ENCODE assay signal across 9 mouse cellular contexts in the genomic region with DNA sequence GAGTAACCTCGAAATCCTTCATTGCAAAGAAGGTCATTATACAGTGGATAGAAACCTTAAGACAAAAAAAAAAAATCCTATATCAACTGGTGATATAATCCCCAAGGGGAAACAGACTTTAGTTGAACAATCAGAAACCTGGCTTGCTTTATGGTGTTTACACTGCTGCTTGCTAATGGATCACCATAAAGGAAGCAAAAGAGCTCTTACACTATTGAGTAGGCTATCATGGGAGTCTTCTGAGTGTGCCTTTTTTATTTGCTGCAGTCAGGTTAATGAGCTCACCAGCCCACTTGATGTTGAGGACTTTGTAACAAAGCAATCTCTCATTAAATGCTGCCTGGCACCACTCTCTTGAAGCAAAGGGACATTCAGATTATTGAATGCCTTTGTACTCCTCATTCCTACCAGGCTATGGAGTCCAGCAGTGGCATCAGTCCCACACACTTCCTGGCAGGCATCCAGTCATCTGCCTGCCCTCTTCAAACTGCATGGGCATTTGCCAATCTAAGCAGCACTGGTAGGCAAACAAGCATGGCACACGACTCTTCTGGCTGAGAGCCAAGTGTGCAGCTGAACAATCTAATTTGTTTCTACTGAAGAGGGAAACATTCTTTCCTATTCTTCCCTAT.
A peak's percentile ranks its signal among the peaks of the same experiment; 100 is the strongest.
DNase-seq lines count a peak whose midpoint lies in the region; ATAC-seq and TF ChIP-seq lines count a peak whose summit lies in the region.
"Had no signal": no experiment of that assay in that cellular context is flagged by ENCODE, and none has a peak within 500 bp of the region (broad histone marks: within the 10 kb centered on the region; RNA-seq: fewer than 3 reads in every experiment).

No protein-coding gene starts in this region.

- H3K4me3 ChIP-seq in gastrocnemius, adult 2 months = no peak overlapping the region
- H3K4me3 ChIP-seq in neural tube, embryonic 13.5 days = no peak overlapping the region

- no peak overlapping the region for H3K27ac ChIP-seq in gastrocnemius, adult 2 months
- peak overlapping the region; percentile 73 for H3K27ac ChIP-seq in neural tube, embryonic 13.5 days (replicated peaks)
- H3K27ac ChIP-seq: liver, embryonic 14.5 days had no signal

- H3K9me3 ChIP-seq in neural tube, embryonic 13.5 days = no peaks in the 10 kb centered on the region

- ATAC-seq in neural tube, embryonic 13.5 days (ENCODE audit: low read depth) = peak; percentile 77
- no peak for ATAC-seq in erythroid progenitor cell, adult 5-6 weeks (replicated peaks; ENCODE audit: low FRiP score, poor library complexity, severe bottlenecking)

- intact Hi-C loops in gastrocnemius, adult 2 months (cut with DNase I) = no loop called here

- peak; percentile 43 for DNase-seq in gastrocnemius, postnatal 10 days
- DNase-seq in gastrocnemius, adult 2 months = no peak
- DNase-seq in cerebellum, postnatal 14 days = peak; percentile 95
- DNase-seq in heart, postnatal 4 days = peak; percentile 88
- peak; percentile 23 to 44 for DNase-seq in left cerebral cortex, adult 18-20 months (ENCODE audit: low spot score in 2 of 2)
- DNase-seq in spleen, postnatal 10 days (ENCODE audit: low spot score in 2 of 2) = no peak

- 45% methylated on average over 2 of the region's 2 CpGs for WGBS in neural tube, embryonic 13.5 days

- no peak for TF ChIP-seq CTCF in gastrocnemius, adult 2 months (IDR thresholded peaks at IDR 0.05)

- no peak overlapping the region for H3K9ac ChIP-seq in neural tube, embryonic 13.5 days
- H3K9ac ChIP-seq: liver, embryonic 14.5 days had no signal

- no peaks in the 10 kb centered on the region for H3K36me3 ChIP-seq in neural tube, embryonic 13.5 days

- no peak overlapping the region for H3K4me2 ChIP-seq in neural tube, embryonic 13.5 days

- peaks cover 14% of the 10 kb centered on the region for H3K27me3 ChIP-seq in neural tube, embryonic 13.5 days

- H3K4me1 ChIP-seq in neural tube, embryonic 13.5 days (replicated peaks) = peaks cover 12% of the 10 kb centered on the region

Comparison
In these comparisons a context has a peak if more than half of its experiments do, and no peak if none do; other contexts are left out.
1. DNase-seq: peak in gastrocnemius, postnatal 10 days (single experiment), cerebellum, postnatal 14 days (2 of 2), heart, postnatal 4 days (single experiment) and left cerebral cortex, adult 18-20 months (2 of 2); none in gastrocnemius, adult 2 months (single experiment) and spleen, postnatal 10 days (0 of 2).